14 mouse cellular contexts compared by ENCODE assay signal in the genomic region with DNA sequence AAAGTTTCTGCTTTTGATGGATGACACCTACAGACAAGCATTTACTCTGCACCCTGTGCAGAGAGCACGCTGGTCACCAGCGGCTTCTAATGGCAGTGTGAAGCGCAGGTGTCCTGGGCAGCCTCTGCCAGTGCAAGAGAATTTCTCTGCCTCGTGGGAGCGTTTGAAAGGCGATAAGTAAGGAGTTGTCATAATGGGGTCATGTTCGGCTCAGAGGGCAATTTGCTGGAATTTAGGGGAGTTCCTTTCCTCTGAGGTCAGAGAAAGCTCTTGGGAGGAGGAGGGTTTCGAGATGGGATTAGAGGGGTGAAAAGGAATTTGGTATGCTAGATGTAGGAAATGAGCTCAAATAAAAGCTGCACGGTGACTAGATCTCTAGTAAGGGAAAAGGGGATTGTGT.
DNase-seq lines count a peak whose midpoint lies in the region; ATAC-seq and TF ChIP-seq lines count a peak whose summit lies in the region.
"Had no signal": no experiment of that assay in that cellular context is flagged by ENCODE, and none has a peak within 500 bp of the region (broad histone marks: within the 10 kb centered on the region; RNA-seq: fewer than 3 reads in every experiment).

No protein-coding gene starts in this region.

- no peaks in the 10 kb centered on the region for H3K9me3 ChIP-seq in kidney, embryonic 16.5 days (ENCODE audit: low read length)
- H3K9me3 ChIP-seq: forebrain, embryonic 10.5 days; heart, embryonic 15.5 days; liver, embryonic 12.5 days; midbrain, embryonic 12.5 days had no signal

- peak; percentile 35; the same call in 1 of the 2 replicates for ATAC-seq in kidney, embryonic 16.5 days (ENCODE audit: low FRiP score, low TSS enrichment)
- ATAC-seq: liver, embryonic 12.5 days had no signal

- no peaks in the 10 kb centered on the region for H3K79me2 ChIP-seq in C2C12 (ENCODE audit: control insufficient read depth, insufficient read depth)

- no peak for TF ChIP-seq CTCF in C2C12 (IDR thresholded peaks at IDR 0.05; ENCODE audit: control insufficient read depth, insufficient read depth, insufficient read length)

- no peaks in the 10 kb centered on the region for H3K36me3 ChIP-seq in kidney, embryonic 16.5 days (ENCODE audit: insufficient read depth, low read length)
- H3K36me3 ChIP-seq in C2C12 (ENCODE audit: control insufficient read depth, insufficient read depth): no peaks in the 10 kb centered on the region
- H3K36me3 ChIP-seq: forebrain, embryonic 10.5 days; heart, embryonic 15.5 days; liver, embryonic 12.5 days; midbrain, embryonic 12.5 days had no signal

- H3K4me3 ChIP-seq in kidney, embryonic 16.5 days (ENCODE audit: low read length): no peak overlapping the region
- H3K4me3 ChIP-seq in C2C12 (ENCODE audit: insufficient read depth, poor library complexity, severe bottlenecking): no peak overlapping the region
- H3K4me3 ChIP-seq: forebrain, embryonic 10.5 days; gastrocnemius, adult 2 months; heart, embryonic 15.5 days; liver, embryonic 12.5 days; midbrain, embryonic 12.5 days had no signal

- no peak overlapping the region for H3K4me2 ChIP-seq in kidney, embryonic 16.5 days (replicated peaks; ENCODE audit: low read depth, low read length)
- H3K4me2 ChIP-seq: heart, embryonic 15.5 days; liver, embryonic 12.5 days; midbrain, embryonic 12.5 days had no signal

- no peak overlapping the region for H3K27ac ChIP-seq in kidney, embryonic 16.5 days (ENCODE audit: low read length)
- H3K27ac ChIP-seq: forebrain, embryonic 10.5 days; gastrocnemius, adult 2 months; heart, embryonic 15.5 days; liver, embryonic 12.5 days; midbrain, embryonic 12.5 days had no signal

- no peak overlapping the region for H3ac ChIP-seq in C2C12 (ENCODE audit: control insufficient read depth, insufficient read length, low read depth)

- DNase-seq in kidney, adult 18-20 months: no peak
- DNase-seq in embryo, embryonic 11 days: peak; percentile 55
- peak; percentile 82 for DNase-seq in mesoderm, embryonic 11.5 days (ENCODE audit: low read depth, low spot score)
- no peak for DNase-seq in left cerebral cortex, adult 9 months (ENCODE audit: low spot score in 2 of 2)
- DNase-seq in layer of hippocampus, adult 9-10 months (ENCODE audit: low spot score): no peak
- DNase-seq: cerebellum, postnatal 36 days; gastrocnemius, adult 2 months; thymus, adult 18-20 months had no signal

- 32% methylated on average over 9 of the region's 9 CpGs for WGBS in kidney, embryonic 16.5 days

- no peaks in the 10 kb centered on the region for H3K27me3 ChIP-seq in kidney, embryonic 16.5 days (ENCODE audit: insufficient read depth, low read length)
- H3K27me3 ChIP-seq in C2C12 (ENCODE audit: control insufficient read depth, insufficient read depth, insufficient read length): no peaks in the 10 kb centered on the region
- H3K27me3 ChIP-seq: heart, embryonic 15.5 days; liver, embryonic 12.5 days; midbrain, embryonic 12.5 days had no signal

- H3K9ac ChIP-seq in kidney, embryonic 16.5 days (replicated peaks; ENCODE audit: low read length): no peak overlapping the region
- H3K9ac ChIP-seq: heart, embryonic 15.5 days; liver, embryonic 12.5 days; midbrain, embryonic 12.5 days had no signal

- no peaks in the 10 kb centered on the region for H3K79me3 ChIP-seq in C2C12 (ENCODE audit: low read depth)

- no peaks in the 10 kb centered on the region for H3K4me1 ChIP-seq in kidney, embryonic 16.5 days (ENCODE audit: insufficient read depth, low read length)
- H3K4me1 ChIP-seq: liver, embryonic 12.5 days; midbrain, embryonic 12.5 days had no signal

TF ChIP-seq in C2C12, 6 proteins besides CTCF, POLR2A, EP300 and RAD21:
- TF ChIP-seq USF1 (IDR thresholded peaks at IDR 0.05; ENCODE audit: low read depth) (no peak), FOSL1 (IDR thresholded peaks at IDR 0.05; ENCODE audit: insufficient read depth, low read length, poor library complexity, severe bottlenecking) (no peak), MYOD1 (IDR thresholded peaks at IDR 0.05; ENCODE audit: control insufficient read depth, insufficient read length, low read depth) (peak; percentile 49), MYOG (IDR thresholded peaks at IDR 0.05; ENCODE audit: control insufficient read depth, extremely low read depth, insufficient read length) (no peak), MAX (IDR thresholded peaks at IDR 0.05) (peak; percentile 85), CEBPB (IDR thresholded peaks at IDR 0.05; ENCODE audit: low read depth) (no peak)
TF ChIP-seq in C2C12: peak in this region for 2.

Comparison
In these comparisons a context has a peak if more than half of its experiments do, and no peak if none do; other contexts are left out.
1. DNase-seq: peak in embryo, embryonic 11 days (single experiment) and mesoderm, embryonic 11.5 days (single experiment); none in kidney, adult 18-20 months (single experiment), left cerebral cortex, adult 9 months (0 of 2) and layer of hippocampus, adult 9-10 months (single experiment).